Mouse (Mus musculus) midbrain, embryonic 14.5 days (tissue): ENCODE measurements at regions not wholly inside any gene's neighbourhood (a gene's known extent, or its start where the extent isn't known, plus 50 kb on each side); places are given as distances from the start of the nearest gene placed in this dataset.

Source experiments
- ATAC-seq: fragments of 200-750 bp; cut with Nextera tagmentation; 2 replicates; pipeline ENCODE4 v1.8.0; 2017; ENCODE audit warnings: moderate number of reproducible peaks, moderate library complexity; ENCODE audit not compliant: low FRiP score, low TSS enrichment
- DNase-seq: peaks from one replicate; pipeline ENCODE4 v3.0.0-alpha.2; 2015
- H3K27ac ChIP-seq: fragments of 300-500 bp; sonication (generic); replicated peaks from 2 replicates; pipeline ENCODE4 v1.5.1; 2014; ENCODE audit warnings: mild to moderate bottlenecking, low read depth, low read length, moderate library complexity
- H3K27me3 ChIP-seq: fragments of 300-500 bp; sonication (generic); 2 replicates; pipeline ENCODE4 v1.6.1; 2014; ENCODE audit warnings: low read length, control low read depth, mixed read lengths; ENCODE audit not compliant: control insufficient read depth, insufficient read depth
- H3K36me3 ChIP-seq: fragments of 300-500 bp; sonication (generic); 2 replicates; pipeline ENCODE4 v1.6.1; 2014; ENCODE audit warnings: low read length, control low read depth; ENCODE audit not compliant: control insufficient read depth, insufficient read depth
- H3K4me1 ChIP-seq: fragments of 300-500 bp; sonication (generic); 2 replicates; pipeline ENCODE4 v1.6.1; 2014; ENCODE audit warnings: mild to moderate bottlenecking, antibody characterized with exemption, low read length, control low read depth; ENCODE audit not compliant: control insufficient read depth, insufficient read depth
- H3K4me2 ChIP-seq: fragments of 300-500 bp; sonication (generic); 2 replicates; pipeline ENCODE4 v1.6.1; 2014; ENCODE audit warnings: mild to moderate bottlenecking, low read length, moderate library complexity
- H3K4me3 ChIP-seq: fragments of 300-500 bp; sonication (generic); replicated peaks from 2 replicates; pipeline ENCODE4 v1.5.1; 2014; ENCODE audit warnings: low read depth, low read length
- H3K9ac ChIP-seq: fragments of 300-500 bp; sonication (generic); replicated peaks from 2 replicates; pipeline ENCODE4 v1.6.1; 2014; ENCODE audit warnings: mild to moderate bottlenecking, low read length, moderate library complexity
- H3K9me3 ChIP-seq: fragments of 300-500 bp; sonication (generic); 2 replicates; pipeline ENCODE4 v1.6.1; 2016; ENCODE audit warnings: low read length, control low read depth, mixed read lengths; ENCODE audit not compliant: control insufficient read depth
- WGBS: fragments of 180-500 bp; shearing (Covaris S2); extraction: QIAGEN DNeasy Blood & Tissue Kit; methylation state at CpG from one replicate; pipeline ENCODE4 v1.1.7; 2014; 5-methylcytosine and 5-hydroxymethylcytosine counted together

DNA sequence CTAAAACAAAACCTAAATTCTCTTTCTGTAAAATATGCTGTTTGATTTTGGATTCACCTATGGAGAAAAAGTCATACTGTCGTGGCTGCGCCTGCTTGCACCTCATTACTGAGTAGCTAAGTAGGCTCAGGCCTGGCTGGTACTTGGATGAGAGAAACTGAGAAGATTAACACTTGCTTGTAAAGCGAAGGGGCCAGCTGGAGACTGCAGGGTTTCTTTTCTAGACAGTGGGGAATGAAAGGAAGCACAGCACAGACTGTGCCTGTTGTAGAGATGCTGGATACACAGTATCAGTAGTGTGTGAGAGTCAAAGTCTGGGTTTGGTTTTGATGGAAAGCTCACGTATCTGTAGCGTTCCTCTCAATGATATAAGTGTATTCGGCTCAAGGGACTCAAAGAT lies 123.5 kb downstream of the Ackr3 start:
- H3K4me2 ChIP-seq: no peak overlapping the region
- ATAC-seq (no peak), DNase-seq (no peak)
- no peaks in the 10 kb centered on the region for H3K4me1 ChIP-seq
- H3K27me3 ChIP-seq: no peaks in the 10 kb centered on the region
- H3K9me3 ChIP-seq: no peaks in the 10 kb centered on the region
- 56% methylated on average over 6 of the region's 6 CpGs for WGBS
- no peak overlapping the region for H3K4me3 ChIP-seq
- H3K36me3 ChIP-seq: no peaks in the 10 kb centered on the region
- H3K9ac ChIP-seq: no peak overlapping the region
- H3K27ac ChIP-seq: no peak overlapping the region

DNA sequence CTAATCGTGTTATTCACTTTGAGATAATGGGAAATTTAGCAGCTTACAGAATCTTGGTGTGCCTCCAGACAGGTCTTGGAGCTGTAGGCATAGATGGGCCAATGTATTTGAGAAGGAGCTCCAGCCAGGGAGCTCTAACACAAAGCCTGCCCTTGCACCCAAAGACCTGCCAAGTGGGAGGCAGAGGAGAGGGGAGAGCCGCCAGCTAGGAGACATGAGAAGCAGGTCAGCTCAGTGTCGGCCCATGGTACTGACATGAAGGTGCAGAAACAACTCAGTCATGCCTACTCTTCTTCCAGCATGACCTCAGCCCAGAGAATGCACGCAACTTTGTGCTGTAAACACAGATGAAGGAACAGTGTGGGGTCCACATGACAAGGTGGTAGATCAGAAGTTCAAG lies 128.8 kb downstream of the Ackr3 start:
- 84% methylated on average over 4 of the region's 4 CpGs for WGBS
- Histone ChIP-seq H3K4me2 (no peak overlapping the region), H3K9me3 (no peaks in the 10 kb centered on the region), H3K9ac (no peak overlapping the region), H3K36me3 (no peaks in the 10 kb centered on the region), H3K27ac (no peak overlapping the region), H3K4me3 (no peak overlapping the region), H3K27me3 (no peaks in the 10 kb centered on the region), H3K4me1 (peaks cover 8% of the 10 kb centered on the region)
- DNase-seq: no peak
- ATAC-seq: no peak

DNA sequence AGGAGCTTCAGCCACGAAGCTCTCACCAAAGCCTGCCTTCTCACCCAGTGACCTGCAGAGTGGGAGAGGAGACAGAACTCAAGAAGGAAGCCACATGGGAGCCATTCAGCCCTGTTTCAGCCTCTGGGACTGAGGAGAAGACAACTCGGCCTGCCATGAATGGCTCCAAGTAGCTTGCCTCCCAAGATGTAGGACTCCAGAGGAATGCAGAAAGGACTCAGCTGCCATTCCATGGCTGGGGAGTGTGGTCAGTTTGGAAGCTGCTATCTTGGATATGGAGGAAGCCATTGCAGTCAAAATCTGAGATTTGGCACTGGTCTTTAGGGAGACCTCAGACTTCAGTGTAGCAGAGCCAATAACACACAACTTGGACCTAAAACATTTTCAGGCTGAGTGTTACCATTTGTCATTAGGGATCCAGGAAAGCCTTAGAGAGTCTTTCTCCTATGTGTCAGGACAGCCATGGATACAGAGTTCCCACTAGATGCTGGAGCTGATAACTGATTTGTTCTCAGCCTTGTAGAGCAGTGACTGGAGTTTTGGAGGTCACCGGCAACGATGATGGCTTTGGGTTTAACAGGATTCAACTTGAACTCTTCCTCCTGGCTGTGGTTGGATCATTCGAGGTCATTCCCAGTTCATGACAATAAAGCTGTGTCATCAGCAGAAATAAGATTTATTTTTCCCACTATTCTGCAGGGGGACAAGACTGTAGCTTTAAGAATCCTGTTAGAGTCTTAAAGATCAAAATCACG lies 130.1 kb downstream of the Ackr3 start:
- no peaks in the 10 kb centered on the region for H3K27me3 ChIP-seq
- ATAC-seq (no peak), DNase-seq (no peak)
- no peak overlapping the region for H3K9ac ChIP-seq
- H3K27ac ChIP-seq: no peak overlapping the region
- H3K4me2 ChIP-seq: no peak overlapping the region
- no peaks in the 10 kb centered on the region for H3K9me3 ChIP-seq
- 85% methylated on average over 6 of the region's 6 CpGs for WGBS
- no peak overlapping the region for H3K4me3 ChIP-seq
- H3K4me1 ChIP-seq: peaks cover 8% of the 10 kb centered on the region
- H3K36me3 ChIP-seq: no peaks in the 10 kb centered on the region

DNA sequence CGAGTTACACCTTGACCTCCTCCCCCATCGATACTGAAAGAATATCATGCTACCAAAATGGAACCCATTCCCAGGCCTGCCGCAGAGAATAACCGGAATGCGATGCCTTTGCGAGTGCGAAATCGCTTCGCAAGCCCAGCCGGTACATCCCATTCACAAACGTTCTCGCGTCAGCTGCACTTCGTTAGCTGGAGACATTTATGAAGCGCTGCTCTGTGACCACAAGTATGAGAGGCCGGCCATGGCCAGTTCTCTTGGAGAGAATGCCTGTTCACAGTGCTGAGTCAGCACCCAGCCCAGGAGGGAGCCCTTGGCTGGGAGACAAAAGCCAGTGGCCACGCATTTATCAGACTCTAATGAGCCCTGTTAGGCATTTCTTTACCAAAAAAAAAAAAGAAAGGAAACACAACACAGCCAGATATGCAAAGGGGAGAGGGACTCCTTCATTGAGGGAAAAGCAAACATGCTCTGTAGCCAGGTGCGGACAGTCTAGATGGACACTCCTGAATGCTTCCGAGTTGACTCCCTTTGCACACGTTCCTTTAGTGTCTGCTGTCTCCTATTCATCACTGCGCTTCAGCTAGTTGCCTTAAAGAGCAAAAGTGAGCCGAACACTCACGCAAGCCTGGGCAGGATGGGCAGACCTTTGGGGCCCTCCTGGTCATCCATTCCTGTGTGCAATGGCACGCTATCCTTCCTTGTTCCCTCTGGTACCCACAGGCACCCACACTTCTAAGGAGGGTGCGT lies 131.4 kb downstream of the Ackr3 start:
- Histone ChIP-seq H3K27ac (no peak overlapping the region), H3K4me3 (no peak overlapping the region), H3K9ac (no peak overlapping the region), H3K4me1 (peaks cover 8% of the 10 kb centered on the region), H3K36me3 (no peaks in the 10 kb centered on the region), H3K4me2 (no peak overlapping the region), H3K27me3 (no peaks in the 10 kb centered on the region), H3K9me3 (no peaks in the 10 kb centered on the region)
- WGBS: 57% methylated on average over 25 of the region's 25 CpGs
- DNase-seq: peak; percentile 59
- ATAC-seq: no peak

DNA sequence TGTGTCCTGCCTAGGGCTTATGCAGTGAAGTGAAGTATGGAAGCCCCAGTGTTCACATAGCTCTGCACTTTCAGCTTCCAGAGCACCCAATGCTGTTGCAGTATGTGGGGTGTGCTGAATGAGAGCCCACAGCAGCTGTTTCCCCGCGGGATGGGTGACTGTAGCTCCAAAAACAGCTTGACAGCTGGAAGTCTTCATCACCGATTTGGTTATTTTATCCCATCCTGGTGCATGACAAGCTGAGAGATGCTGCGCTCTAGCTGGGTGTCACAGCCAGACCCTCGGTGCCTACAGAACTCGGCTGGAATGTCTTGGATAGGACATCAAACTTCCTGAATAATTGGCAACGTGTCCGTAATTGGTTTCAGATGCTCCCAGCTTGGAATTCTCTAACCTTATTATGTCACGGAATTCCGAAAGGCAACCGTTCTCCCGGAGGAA lies 134.1 kb downstream of the Ackr3 start:
- Histone ChIP-seq H3K9me3 (no peaks in the 10 kb centered on the region), H3K27me3 (no peaks in the 10 kb centered on the region), H3K4me2 (no peak overlapping the region), H3K4me1 (peaks cover 13% of the 10 kb centered on the region), H3K9ac (no peak overlapping the region), H3K27ac (no peak overlapping the region), H3K4me3 (no peak overlapping the region), H3K36me3 (no peaks in the 10 kb centered on the region)
- 86% methylated on average over 12 of the region's 12 CpGs for WGBS
- ATAC-seq: no peak
- DNase-seq: no peak

DNA sequence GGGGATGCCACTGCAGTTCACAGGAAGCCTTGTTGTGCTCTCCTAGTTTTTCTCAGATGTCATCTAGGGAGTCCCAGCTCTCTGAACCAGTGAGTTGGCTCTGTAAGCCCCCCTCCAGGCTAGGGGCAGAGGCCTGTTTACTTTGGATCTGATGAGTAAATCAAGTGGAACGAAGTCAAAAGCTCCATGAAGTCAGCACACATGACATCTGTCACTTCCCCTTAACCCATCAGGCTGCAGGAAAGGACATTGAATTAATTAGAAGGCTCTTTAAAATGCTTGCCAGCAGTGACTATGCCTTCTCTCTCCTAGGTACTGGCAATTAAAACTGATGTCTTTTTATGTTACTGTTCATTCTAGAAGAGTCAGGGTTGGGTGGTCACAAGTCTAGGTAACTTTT lies 138.6 kb downstream of the Ackr3 start:
- H3K27ac ChIP-seq: no peak overlapping the region
- H3K9me3 ChIP-seq: no peaks in the 10 kb centered on the region
- ATAC-seq (no peak), DNase-seq (peak; percentile 44)
- no peak overlapping the region for H3K4me3 ChIP-seq
- H3K27me3 ChIP-seq: no peaks in the 10 kb centered on the region
- H3K4me2 ChIP-seq: no peak overlapping the region
- H3K4me1 ChIP-seq: 0 out of 2 replicates have a peak, but pooled peaks cover 5% of the 10 kb centered on the region
- WGBS: 8% methylated on average over 1 of the region's 1 CpGs
- no peak overlapping the region for H3K9ac ChIP-seq
- no peaks in the 10 kb centered on the region for H3K36me3 ChIP-seq

DNA sequence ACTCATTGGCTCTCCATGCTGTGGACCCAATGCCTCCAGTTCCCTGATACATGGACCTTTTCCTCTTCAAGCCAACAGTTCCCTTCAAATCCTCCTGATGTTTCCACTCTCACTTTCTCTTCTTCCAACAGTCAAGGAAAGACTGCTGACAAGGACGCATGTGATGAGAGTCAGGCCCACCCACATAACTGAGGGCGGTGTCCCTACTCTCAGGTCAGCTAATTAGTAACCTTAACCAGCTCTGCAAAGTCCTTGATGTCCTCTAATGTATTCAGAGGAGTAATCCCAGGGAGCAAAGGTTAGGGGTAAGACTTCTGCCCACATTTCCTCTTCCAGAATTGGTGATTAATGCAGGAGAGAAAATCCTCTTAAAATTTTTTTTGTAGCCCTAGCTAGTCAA lies 139.7 kb downstream of the Ackr3 start:
- Histone ChIP-seq H3K27me3 (no peaks in the 10 kb centered on the region), H3K36me3 (no peaks in the 10 kb centered on the region), H3K9ac (no peak overlapping the region), H3K9me3 (no peaks in the 10 kb centered on the region), H3K4me3 (no peak overlapping the region), H3K4me2 (no peak overlapping the region), H3K27ac (no peak overlapping the region), H3K4me1 (0 out of 2 replicates have a peak, but pooled peaks cover 5% of the 10 kb centered on the region)
- WGBS: 43% methylated on average over 2 of the region's 2 CpGs
- DNase-seq (no peak), ATAC-seq (no peak)

DNA sequence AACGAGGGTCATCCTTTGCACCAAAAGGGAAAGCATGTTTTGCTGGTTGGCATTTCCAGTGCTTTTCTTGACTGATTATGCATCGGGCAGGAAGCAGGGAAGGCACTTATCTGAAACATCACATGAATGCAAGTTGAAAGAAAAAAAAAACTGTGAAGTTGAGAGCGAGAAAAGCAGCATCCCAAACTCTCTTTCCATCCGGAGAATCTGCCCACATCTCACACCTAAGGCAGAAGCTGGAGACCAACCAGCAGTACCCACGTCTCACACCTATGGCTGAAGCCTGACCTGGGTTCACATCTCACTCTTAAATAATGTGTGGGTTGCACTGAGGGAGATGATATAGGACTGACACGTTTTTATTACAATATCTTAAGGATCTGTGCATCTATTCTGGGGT lies 143.3 kb downstream of the Ackr3 start:
- 79% methylated on average over 6 of the region's 6 CpGs for WGBS
- no peak overlapping the region for H3K4me3 ChIP-seq
- H3K9me3 ChIP-seq: no peaks in the 10 kb centered on the region
- H3K4me1 ChIP-seq: 0 out of 2 replicates have a peak, but pooled peaks cover 3% of the 10 kb centered on the region
- H3K4me2 ChIP-seq: no peak overlapping the region
- DNase-seq: no peak
- H3K27me3 ChIP-seq: no peaks in the 10 kb centered on the region
- no peaks in the 10 kb centered on the region for H3K36me3 ChIP-seq
- H3K27ac ChIP-seq: no peak overlapping the region
- ATAC-seq: no peak
- H3K9ac ChIP-seq: no peak overlapping the region

DNA sequence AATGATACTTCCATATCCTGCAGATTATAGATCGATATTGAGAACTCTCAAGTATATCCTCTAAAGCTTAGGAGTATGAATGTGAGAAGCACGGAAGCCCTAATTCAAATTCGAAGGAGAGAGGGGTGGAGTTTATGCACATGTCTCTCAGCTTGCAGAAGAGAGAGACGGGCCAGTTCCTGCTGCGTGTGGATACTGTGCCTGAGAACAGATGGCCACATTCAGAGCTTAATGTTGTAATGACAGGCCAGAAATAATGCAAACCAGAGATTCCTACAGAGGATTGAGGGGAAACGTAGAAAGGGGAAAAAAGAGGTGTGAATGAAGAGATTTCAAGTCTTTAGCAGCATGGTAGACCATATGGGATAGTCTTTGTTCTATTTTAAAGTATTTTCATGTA lies 145.8 kb downstream of the Ackr3 start:
- DNase-seq: peak; percentile 31
- no peak overlapping the region for H3K27ac ChIP-seq
- no peaks in the 10 kb centered on the region for H3K36me3 ChIP-seq
- H3K27me3 ChIP-seq: no peaks in the 10 kb centered on the region
- H3K4me2 ChIP-seq: no peak overlapping the region
- ATAC-seq: no peak
- H3K9ac ChIP-seq: no peak overlapping the region
- peaks cover 10% of the 10 kb centered on the region; the same call in 1 of the 2 replicates for H3K4me1 ChIP-seq
- WGBS: 31% methylated on average over 6 of the region's 6 CpGs
- H3K4me3 ChIP-seq: no peak overlapping the region
- no peaks in the 10 kb centered on the region for H3K9me3 ChIP-seq
